Mouse (Mus musculus): ENCODE data around the gene Ceacam20. TPM values are rescaled to one million over a fixed set of nuclear protein-coding genes. Genes with fewer than 3 reads are reported as not detected.

Ceacam20 gene
- polyA plus RNA-seq, 1 experiment from 2014 or later = not detected

Other genes with a start within 250 kb of the Ceacam20 start
- 237 and 260 TPM in 2 replicates for gene Tomm40, start 250.0 kb upstream of the Ceacam20 start, polyA plus RNA-seq (2016; fragmentation: Nextera tagmentation; extraction: Ambion mirVana)
- 130 and 138 TPM in 2 replicates for gene Nectin2, start 214.9 kb upstream of the Ceacam20 start, polyA plus RNA-seq (2016; fragmentation: Nextera tagmentation; extraction: Ambion mirVana)
- 140 and 193 TPM in 2 replicates for gene Bcam, start 194.4 kb upstream of the Ceacam20 start, polyA plus RNA-seq (2016; fragmentation: Nextera tagmentation; extraction: Ambion mirVana)
- 1.1 and 1.2 TPM in 2 replicates for gene Cblc, start 168.6 kb upstream of the Ceacam20 start, polyA plus RNA-seq (2016; fragmentation: Nextera tagmentation; extraction: Ambion mirVana)
- gene Bcl3, start 142.6 kb upstream of the Ceacam20 start, polyA plus RNA-seq (2016; fragmentation: Nextera tagmentation; extraction: Ambion mirVana) = 1.3 and 2.7 TPM in 2 replicates
- not detected in 2 replicates for gene Gm19345, start 113.4 kb upstream of the Ceacam20 start, polyA plus RNA-seq (2016; fragmentation: Nextera tagmentation; extraction: Ambion mirVana)
- 0.09 TPM in 1 of 2 replicates, not detected in the other for gene Ceacam16, start 104.1 kb upstream of the Ceacam20 start, polyA plus RNA-seq (2016; fragmentation: Nextera tagmentation; extraction: Ambion mirVana)
- gene Ceacam19, start 77.4 kb upstream of the Ceacam20 start, polyA plus RNA-seq (2016; fragmentation: Nextera tagmentation; extraction: Ambion mirVana) = not detected in 2 replicates
- gene Pvr, start 44.3 kb upstream of the Ceacam20 start, polyA plus RNA-seq (2016; fragmentation: Nextera tagmentation; extraction: Ambion mirVana) = 12.9 and 15.0 TPM in 2 replicates
- 1.3 and 2.1 TPM in 2 replicates for gene Igsf23, start 14.7 kb upstream of the Ceacam20 start, polyA plus RNA-seq (2016; fragmentation: Nextera tagmentation; extraction: Ambion mirVana)
- 0.05 TPM in 1 of 2 replicates, not detected in the other for gene Nlrp9b, start 26.1 kb downstream of the Ceacam20 start, polyA plus RNA-seq (2016; fragmentation: Nextera tagmentation; extraction: Ambion mirVana)
- gene Vmn1r91, start 134.3 kb downstream of the Ceacam20 start, polyA plus RNA-seq (2016; fragmentation: Nextera tagmentation; extraction: Ambion mirVana) = not detected in 2 replicates
- not detected in 2 replicates for gene Gm16442, start 157.2 kb downstream of the Ceacam20 start, polyA plus RNA-seq (2016; fragmentation: Nextera tagmentation; extraction: Ambion mirVana)
- not detected in 2 replicates for gene Vmn1r93, start 173.7 kb downstream of the Ceacam20 start, polyA plus RNA-seq (2016; fragmentation: Nextera tagmentation; extraction: Ambion mirVana)
- gene Vmn1r94, start 203.0 kb downstream of the Ceacam20 start, polyA plus RNA-seq (2016; fragmentation: Nextera tagmentation; extraction: Ambion mirVana) = not detected in 2 replicates
- not detected in 2 replicates for gene Vmn1r95, start 228.3 kb downstream of the Ceacam20 start, polyA plus RNA-seq (2016; fragmentation: Nextera tagmentation; extraction: Ambion mirVana)
- not detected in 2 replicates for gene Gm6164, start 240.2 kb downstream of the Ceacam20 start, polyA plus RNA-seq (2016; fragmentation: Nextera tagmentation; extraction: Ambion mirVana)

Measured in heart, embryonic 10.5 days (tissue).